Mouse (Mus musculus): Measurements from ENCODE around the gene Ywhag. TPM values are rescaled to one million over a fixed set of nuclear protein-coding genes. Genes with fewer than 3 reads are reported as not detected.

Ywhag gene
- polyA plus RNA-seq, 1 experiment from 2014 or later, result 197 TPM

GRCm38 (mm10) chr5:135918059-135918437 is 16.4 kb downstream of the Ywhag start:
- DNase-seq (ENCODE audit: low spot score), result no peak
- Histone ChIP-seq H3K4me1 (no peaks in the 10 kb centered on the region), H3K9me3 (replicated peaks) (no peaks in the 10 kb centered on the region), H3K36me3 (peaks cover 99% of the 10 kb centered on the region), H3K4me3 (no peak overlapping the region), H3K27ac (no peak overlapping the region), H3K27me3 (ENCODE audit: low read depth, poor library complexity, severe bottlenecking) (no peaks in the 10 kb centered on the region)
- WGBS, result 94% methylated on average over 5 of the region's 5 CpGs

GRCm38 (mm10) chr5:135917327-135918058 is 16.9 kb downstream of the Ywhag start:
- H3K4me1 ChIP-seq, result no peaks in the 10 kb centered on the region
- peaks cover 99% of the 10 kb centered on the region for H3K36me3 ChIP-seq
- 91% methylated on average over 8 of the region's 8 CpGs for WGBS
- H3K9me3 ChIP-seq (replicated peaks), result no peaks in the 10 kb centered on the region
- no peaks in the 10 kb centered on the region for H3K27me3 ChIP-seq (ENCODE audit: low read depth, poor library complexity, severe bottlenecking)
- H3K4me3 ChIP-seq, result no peak overlapping the region
- DNase-seq (ENCODE audit: low spot score), result no peak
- no peak overlapping the region for H3K27ac ChIP-seq

- no peaks in the 10 kb centered on the region for H3K27me3 ChIP-seq (ENCODE audit: low read depth, poor library complexity, severe bottlenecking)
- H3K4me3 ChIP-seq, result no peak overlapping the region
- H3K9me3 ChIP-seq (replicated peaks), result no peaks in the 10 kb centered on the region
- H3K27ac ChIP-seq, result no peak overlapping the region
- no peak for DNase-seq (ENCODE audit: low spot score)
- peaks cover 99% of the 10 kb centered on the region for H3K36me3 ChIP-seq
- H3K4me1 ChIP-seq, result no peaks in the 10 kb centered on the region
- 90% methylated on average over 3 of the region's 3 CpGs for WGBS
These were observed 17.8 kb downstream of the Ywhag start for GRCm38 (mm10) chr5:135916601-135917000.

GRCm38 (mm10) chr5:135916051-135916565 is 18.3 kb downstream of the Ywhag start:
- no peak for DNase-seq (ENCODE audit: low spot score)
- no peak overlapping the region for H3K27ac ChIP-seq
- no peaks in the 10 kb centered on the region for H3K9me3 ChIP-seq (replicated peaks)
- no peaks in the 10 kb centered on the region for H3K27me3 ChIP-seq (ENCODE audit: low read depth, poor library complexity, severe bottlenecking)
- 93% methylated on average over 6 of the region's 6 CpGs for WGBS
- peaks cover 99% of the 10 kb centered on the region for H3K36me3 ChIP-seq
- H3K4me1 ChIP-seq, result no peaks in the 10 kb centered on the region
- no peak overlapping the region for H3K4me3 ChIP-seq

- no peaks in the 10 kb centered on the region for H3K4me1 ChIP-seq
- H3K27me3 ChIP-seq (ENCODE audit: low read depth, poor library complexity, severe bottlenecking), result no peaks in the 10 kb centered on the region
- no peak overlapping the region for H3K4me3 ChIP-seq
- no peak for DNase-seq (ENCODE audit: low spot score)
- H3K27ac ChIP-seq, result no peak overlapping the region
- WGBS, result 93% methylated on average over 6 of the region's 6 CpGs
- no peaks in the 10 kb centered on the region for H3K9me3 ChIP-seq (replicated peaks)
- H3K36me3 ChIP-seq, result peaks cover 99% of the 10 kb centered on the region
These were observed 20.3 kb downstream of the Ywhag start for GRCm38 (mm10) chr5:135914156-135914555.

GRCm38 (mm10) chr5:135913201-135913600 is 21.2 kb downstream of the Ywhag start:
- H3K4me3 ChIP-seq, result no peak overlapping the region
- no peaks in the 10 kb centered on the region for H3K4me1 ChIP-seq
- H3K27ac ChIP-seq, result no peak overlapping the region
- H3K36me3 ChIP-seq, result peaks cover 99% of the 10 kb centered on the region
- DNase-seq (ENCODE audit: low spot score), result no peak
- no peaks in the 10 kb centered on the region for H3K9me3 ChIP-seq (replicated peaks)
- 89% methylated on average over 5 of the region's 5 CpGs for WGBS
- no peaks in the 10 kb centered on the region for H3K27me3 ChIP-seq (ENCODE audit: low read depth, poor library complexity, severe bottlenecking)

- Histone ChIP-seq H3K27me3 (ENCODE audit: low read depth, poor library complexity, severe bottlenecking) (no peaks in the 10 kb centered on the region), H3K36me3 (peaks cover 99% of the 10 kb centered on the region), H3K4me3 (no peak overlapping the region), H3K27ac (no peak overlapping the region), H3K9me3 (replicated peaks) (no peaks in the 10 kb centered on the region), H3K4me1 (no peaks in the 10 kb centered on the region)
- DNase-seq (ENCODE audit: low spot score), result no peak
- 92% methylated on average over 11 of the region's 11 CpGs for WGBS
These were observed 22.7 kb downstream of the Ywhag start for GRCm38 (mm10) chr5:135911633-135912220.

GRCm38 (mm10) chr5:135910813-135911212 is 23.6 kb downstream of the Ywhag start:
- no peaks in the 10 kb centered on the region for H3K27me3 ChIP-seq (ENCODE audit: low read depth, poor library complexity, severe bottlenecking)
- H3K36me3 ChIP-seq, result peaks cover 97% of the 10 kb centered on the region
- H3K27ac ChIP-seq, result no peak overlapping the region
- no peak for DNase-seq (ENCODE audit: low spot score)
- H3K4me1 ChIP-seq, result no peaks in the 10 kb centered on the region
- no peak overlapping the region for H3K4me3 ChIP-seq
- no peaks in the 10 kb centered on the region for H3K9me3 ChIP-seq (replicated peaks)
- WGBS, result 91% methylated on average over 25 of the region's 25 CpGs

GRCm38 (mm10) chr5:135909646-135910045 is 24.8 kb downstream of the Ywhag start:
- Histone ChIP-seq H3K4me3 (no peak overlapping the region), H3K9me3 (replicated peaks) (no peaks in the 10 kb centered on the region), H3K4me1 (no peaks in the 10 kb centered on the region), H3K27me3 (ENCODE audit: low read depth, poor library complexity, severe bottlenecking) (no peaks in the 10 kb centered on the region), H3K36me3 (peaks cover 92% of the 10 kb centered on the region), H3K27ac (no peak overlapping the region)
- WGBS, result 94% methylated on average over 10 of the region's 10 CpGs
- DNase-seq (ENCODE audit: low spot score), result no peak

GRCm38 (mm10) chr5:135908989-135909388 is 25.4 kb downstream of the Ywhag start:
- no peaks in the 10 kb centered on the region for H3K27me3 ChIP-seq (ENCODE audit: low read depth, poor library complexity, severe bottlenecking)
- no peak for DNase-seq (ENCODE audit: low spot score)
- no peak overlapping the region for H3K27ac ChIP-seq
- H3K9me3 ChIP-seq (replicated peaks), result no peaks in the 10 kb centered on the region
- H3K4me3 ChIP-seq, result no peak overlapping the region
- WGBS, result 94% methylated on average over 16 of the region's 16 CpGs
- H3K36me3 ChIP-seq, result peaks cover 89% of the 10 kb centered on the region
- H3K4me1 ChIP-seq, result no peaks in the 10 kb centered on the region; the same call in 1 of the 2 replicates

- no peak overlapping the region for H3K27ac ChIP-seq
- 93% methylated on average over 12 of the region's 12 CpGs for WGBS
- H3K4me3 ChIP-seq, result no peak overlapping the region
- no peaks in the 10 kb centered on the region for H3K27me3 ChIP-seq (ENCODE audit: low read depth, poor library complexity, severe bottlenecking)
- no peak for DNase-seq (ENCODE audit: low spot score)
- H3K9me3 ChIP-seq (replicated peaks), result no peaks in the 10 kb centered on the region
- H3K4me1 ChIP-seq, result peaks cover 2% of the 10 kb centered on the region
- peaks cover 81% of the 10 kb centered on the region for H3K36me3 ChIP-seq
These were observed 26.2 kb downstream of the Ywhag start for GRCm38 (mm10) chr5:135908185-135908584.

- Histone ChIP-seq H3K27ac (no peak overlapping the region), H3K9me3 (replicated peaks) (no peaks in the 10 kb centered on the region), H3K4me1 (peaks cover 6% of the 10 kb centered on the region), H3K4me3 (no peak overlapping the region), H3K36me3 (peaks cover 71% of the 10 kb centered on the region), H3K27me3 (ENCODE audit: low read depth, poor library complexity, severe bottlenecking) (no peaks in the 10 kb centered on the region)
- 89% methylated on average over 13 of the region's 13 CpGs for WGBS
- no peak for DNase-seq (ENCODE audit: low spot score)
These were observed 27.2 kb downstream of the Ywhag start for GRCm38 (mm10) chr5:135907256-135907655.

GRCm38 (mm10) chr5:135906846-135907245 is 27.6 kb downstream of the Ywhag start:
- H3K27ac ChIP-seq, result no peak overlapping the region
- H3K36me3 ChIP-seq, result peaks cover 67% of the 10 kb centered on the region
- no peak for DNase-seq (ENCODE audit: low spot score)
- H3K4me3 ChIP-seq, result no peak overlapping the region
- no peaks in the 10 kb centered on the region for H3K27me3 ChIP-seq (ENCODE audit: low read depth, poor library complexity, severe bottlenecking)
- 88% methylated on average over 4 of the region's 4 CpGs for WGBS
- no peaks in the 10 kb centered on the region for H3K9me3 ChIP-seq (replicated peaks)
- peaks cover 6% of the 10 kb centered on the region for H3K4me1 ChIP-seq

Data from limb, embryonic 10.5 days (tissue).